Mouse (Mus musculus) neural tube, embryonic 12.5 days (tissue): ENCODE data around the gene Fndc4. TPM values are rescaled to one million over a fixed set of nuclear protein-coding genes. Genes with fewer than 3 reads are reported as not detected.
A peak's percentile ranks its signal among the peaks of the same experiment; 100 is the strongest.

ENCODE experiments used
- ATAC-seq: fragments of 200-750 bp; cut with Nextera tagmentation; 2 replicates; pipeline ENCODE4 v1.8.0; 2017; ENCODE audit warnings: low read depth, mild to moderate bottlenecking, moderate TSS enrichment, moderate library complexity; ENCODE audit not compliant: low FRiP score
- H3K27ac ChIP-seq: fragments of 300-500 bp; sonication (generic); 2 replicates; pipeline ENCODE4 v1.5.1; 2016
- H3K27me3 ChIP-seq: fragments of 300-500 bp; sonication (generic); replicated peaks from 2 replicates; pipeline ENCODE4 v1.6.1; 2016; ENCODE audit warnings: mild to moderate bottlenecking
- H3K36me3 ChIP-seq: fragments of 300-500 bp; sonication (generic); 2 replicates; pipeline ENCODE4 v1.6.1; 2016; ENCODE audit warnings: mild to moderate bottlenecking
- H3K4me1 ChIP-seq: fragments of 300-500 bp; sonication (generic); 2 replicates; pipeline ENCODE4 v1.6.1; 2016
- H3K4me2 ChIP-seq: fragments of 300-500 bp; sonication (generic); replicated peaks from 2 replicates; pipeline ENCODE4 v1.6.1; 2016; ENCODE audit warnings: mild to moderate bottlenecking
- H3K4me3 ChIP-seq: fragments of 300-500 bp; sonication (generic); 2 replicates; pipeline ENCODE4 v1.5.1; 2016
- H3K9ac ChIP-seq: fragments of 300-500 bp; sonication (generic); 2 replicates; pipeline ENCODE4 v1.6.1; 2016; ENCODE audit warnings: mild to moderate bottlenecking
- H3K9me3 ChIP-seq: fragments of 300-500 bp; sonication (generic); 2 replicates; pipeline ENCODE4 v1.6.1; 2016; ENCODE audit warnings: mild to moderate bottlenecking
- WGBS: fragments of 180-500 bp; shearing (Covaris S2); methylation state at CpG from one replicate; pipeline ENCODE4 v1.1.7; 2016; 5-methylcytosine and 5-hydroxymethylcytosine counted together
- polyA plus RNA-seq: library from polyadenylated mRNA; unstranded; fragments of >200 nt; fragmentation: Nextera tagmentation; extraction: Ambion mirVana; gene quantifications from 2 replicates; pipeline ENCODE4 v1.2.1, GENCODE M21; 2016

Gene Fndc4
- 79.5 and 80.7 TPM in 2 replicates for polyA plus RNA-seq

- Histone ChIP-seq H3K9ac (peak within 1 kb of the TSS; percentile 95), H3K4me1 (peaks cover 29% of the 10 kb centered on the region), H3K36me3 (peaks cover 15% of the 10 kb centered on the region), H3K4me2 (peak within 1 kb of the TSS; percentile 99), H3K4me3 (peak within 1 kb of the TSS; percentile 87), H3K27me3 (no peaks in the 10 kb centered on the region), H3K27ac (peak within 1 kb of the TSS; percentile 62; the same call in 1 of the 2 replicates), H3K9me3 (no peaks in the 10 kb centered on the region)
- peak; percentile 72 for ATAC-seq
- WGBS: under 1% methylated on average over 46 of the region's 46 CpGs
Observed at GRCm38 (mm10) chr5:31295606-31296141, at the start of gene Fndc4. TSS of gene Fndc4 (minus strand) at chr5:31296080.

- Histone ChIP-seq H3K9ac (no peak overlapping the region), H3K9me3 (no peaks in the 10 kb centered on the region), H3K4me2 (no peak overlapping the region), H3K27me3 (no peaks in the 10 kb centered on the region), H3K4me1 (no peaks in the 10 kb centered on the region), H3K4me3 (no peak overlapping the region), H3K36me3 (no peaks in the 10 kb centered on the region), H3K27ac (no peak overlapping the region)
- ATAC-seq: no peak
- 38% methylated on average over 7 of the region's 7 CpGs for WGBS
Observed at GRCm38 (mm10) chr5:31328255-31328654, 32.4 kb upstream of the Fndc4 start.

- ATAC-seq: no peak
- H3K4me1 ChIP-seq: no peaks in the 10 kb centered on the region
- H3K4me3 ChIP-seq: no peak overlapping the region
- no peaks in the 10 kb centered on the region for H3K9me3 ChIP-seq
- WGBS: 16% methylated on average over 5 of the region's 5 CpGs
- H3K27me3 ChIP-seq: no peaks in the 10 kb centered on the region
- no peak overlapping the region for H3K9ac ChIP-seq
- no peak overlapping the region for H3K4me2 ChIP-seq
- no peaks in the 10 kb centered on the region for H3K36me3 ChIP-seq
- H3K27ac ChIP-seq: no peak overlapping the region
Observed at GRCm38 (mm10) chr5:31326850-31327249, 31.0 kb upstream of the Fndc4 start.

GRCm38 (mm10) chr5:31324085-31324484 is 28.2 kb upstream of the Fndc4 start:
- Histone ChIP-seq H3K9ac (no peak overlapping the region), H3K4me2 (no peak overlapping the region), H3K4me1 (no peaks in the 10 kb centered on the region), H3K36me3 (no peaks in the 10 kb centered on the region), H3K27ac (no peak overlapping the region), H3K4me3 (no peak overlapping the region), H3K9me3 (no peaks in the 10 kb centered on the region), H3K27me3 (no peaks in the 10 kb centered on the region)
- 69% methylated on average over 3 of the region's 3 CpGs for WGBS
- ATAC-seq: no peak

- WGBS: 89% methylated on average over 3 of the region's 3 CpGs
- no peaks in the 10 kb centered on the region for H3K27me3 ChIP-seq
- no peaks in the 10 kb centered on the region for H3K4me1 ChIP-seq
- H3K9me3 ChIP-seq: no peaks in the 10 kb centered on the region
- no peak overlapping the region for H3K4me3 ChIP-seq
- no peak overlapping the region for H3K4me2 ChIP-seq
- no peak overlapping the region for H3K9ac ChIP-seq
- no peak for ATAC-seq
- H3K36me3 ChIP-seq: no peaks in the 10 kb centered on the region
- no peak overlapping the region for H3K27ac ChIP-seq
Observed at GRCm38 (mm10) chr5:31322776-31323175, 26.9 kb upstream of the Fndc4 start.

- Histone ChIP-seq H3K27me3 (no peaks in the 10 kb centered on the region), H3K4me2 (no peak overlapping the region), H3K36me3 (no peaks in the 10 kb centered on the region), H3K4me1 (no peaks in the 10 kb centered on the region), H3K4me3 (no peak overlapping the region), H3K9me3 (no peaks in the 10 kb centered on the region; the same call in 1 of the 2 replicates), H3K9ac (no peak overlapping the region), H3K27ac (no peak overlapping the region)
- 90% methylated on average over 8 of the region's 8 CpGs for WGBS
- ATAC-seq: no peak
Observed at GRCm38 (mm10) chr5:31312806-31313205, 16.9 kb upstream of the Fndc4 start.

GRCm38 (mm10) chr5:31303093-31303492 is 7.2 kb upstream of the Fndc4 start:
- Histone ChIP-seq H3K4me2 (no peak overlapping the region), H3K27me3 (no peaks in the 10 kb centered on the region), H3K27ac (no peak overlapping the region), H3K36me3 (no peaks in the 10 kb centered on the region), H3K9ac (no peak overlapping the region), H3K9me3 (no peaks in the 10 kb centered on the region), H3K4me1 (no peaks in the 10 kb centered on the region), H3K4me3 (no peak overlapping the region)
- WGBS: 87% methylated on average over 6 of the region's 6 CpGs
- no peak for ATAC-seq

- no peak overlapping the region for H3K27ac ChIP-seq
- no peak overlapping the region for H3K4me2 ChIP-seq
- H3K27me3 ChIP-seq: no peaks in the 10 kb centered on the region
- no peaks in the 10 kb centered on the region for H3K36me3 ChIP-seq
- WGBS: 66% methylated on average over 8 of the region's 8 CpGs
- ATAC-seq: no peak
- H3K9me3 ChIP-seq: no peaks in the 10 kb centered on the region
- H3K9ac ChIP-seq: no peak overlapping the region
- no peaks in the 10 kb centered on the region for H3K4me1 ChIP-seq
- no peak overlapping the region for H3K4me3 ChIP-seq
Observed at GRCm38 (mm10) chr5:31301866-31302265, 6.0 kb upstream of the Fndc4 start.

GRCm38 (mm10) chr5:31298486-31298885 is 2.6 kb upstream of the Fndc4 start:
- H3K4me1 ChIP-seq: peaks cover 21% of the 10 kb centered on the region
- H3K4me3 ChIP-seq: no peak overlapping the region
- H3K9me3 ChIP-seq: no peaks in the 10 kb centered on the region
- WGBS: 60% methylated on average over 2 of the region's 2 CpGs
- no peak overlapping the region for H3K9ac ChIP-seq
- no peak overlapping the region for H3K4me2 ChIP-seq
- ATAC-seq: no peak
- peaks cover 6% of the 10 kb centered on the region for H3K36me3 ChIP-seq
- no peaks in the 10 kb centered on the region for H3K27me3 ChIP-seq
- H3K27ac ChIP-seq: no peak overlapping the region

- WGBS: 79% methylated on average over 3 of the region's 3 CpGs
- H3K9ac ChIP-seq: no peak overlapping the region
- H3K27me3 ChIP-seq: no peaks in the 10 kb centered on the region
- peaks cover 22% of the 10 kb centered on the region for H3K4me1 ChIP-seq
- peaks cover 11% of the 10 kb centered on the region for H3K36me3 ChIP-seq
- ATAC-seq: no peak
- no peak overlapping the region for H3K4me3 ChIP-seq
- no peak overlapping the region for H3K4me2 ChIP-seq
- no peaks in the 10 kb centered on the region for H3K9me3 ChIP-seq
- H3K27ac ChIP-seq: no peak overlapping the region
Observed at GRCm38 (mm10) chr5:31297981-31298380, 2.1 kb upstream of the Fndc4 start.

- WGBS: 80% methylated on average over 13 of the region's 13 CpGs
- no peak within 1 kb of the TSS for H3K4me3 ChIP-seq
- H3K4me1 ChIP-seq: peaks cover 22% of the 10 kb centered on the region
- no peak within 1 kb of the TSS for H3K27ac ChIP-seq
- H3K9ac ChIP-seq: no peak within 1 kb of the TSS
- no peaks in the 10 kb centered on the region for H3K9me3 ChIP-seq
- no peaks in the 10 kb centered on the region for H3K27me3 ChIP-seq
- no peak for ATAC-seq
- H3K36me3 ChIP-seq: peaks cover 15% of the 10 kb centered on the region
- peak within 1 kb of the TSS; percentile 99 for H3K4me2 ChIP-seq
Observed at GRCm38 (mm10) chr5:31297047-31297757, 1.3 kb upstream of the Fndc4 start, which contains the start of gene Gckr. TSS of gene Gckr (plus strand) at chr5:31297443.

- ATAC-seq: peak; percentile 10
- Histone ChIP-seq H3K4me3 (peak overlapping the region; percentile 87), H3K9ac (peak overlapping the region; percentile 95), H3K27me3 (no peaks in the 10 kb centered on the region), H3K9me3 (no peaks in the 10 kb centered on the region), H3K4me1 (peaks cover 34% of the 10 kb centered on the region), H3K27ac (peak overlapping the region; percentile 62; the same call in 1 of the 2 replicates), H3K4me2 (peak overlapping the region; percentile 99), H3K36me3 (peaks cover 15% of the 10 kb centered on the region)
- WGBS: 7% methylated on average over 29 of the region's 29 CpGs
Observed at GRCm38 (mm10) chr5:31294964-31295605, 795 bp downstream of the Fndc4 start.
